Mouse (Mus musculus) thymus, postnatal 25 days (tissue): Measurements from ENCODE around the gene Nptx1.

Experiments used
- DNase-seq: peaks from one replicate; pipeline ENCODE4 v3.0.0; 2022

The Nptx1 gene

DNA sequence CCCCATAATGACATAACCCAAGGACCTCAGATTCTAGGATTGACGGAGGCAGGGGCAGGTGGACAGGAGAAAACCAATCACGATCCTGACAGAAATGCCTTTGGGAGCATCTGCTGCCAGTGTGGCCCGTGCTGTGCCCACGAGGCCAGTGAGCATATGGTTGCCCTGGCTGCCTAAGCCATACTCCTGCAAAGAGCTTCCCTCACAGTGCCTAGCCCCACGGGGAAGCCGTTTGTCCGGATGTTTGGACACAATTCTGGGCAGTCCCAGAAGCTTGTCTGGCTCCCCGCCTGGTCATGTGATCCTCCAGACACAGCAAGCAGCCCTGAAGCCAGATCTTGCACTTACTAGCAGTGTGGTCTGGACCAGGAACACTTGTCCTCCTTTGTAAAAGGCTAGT is 24.8 kb downstream of the Nptx1 start:
- DNase-seq = no peak

DNA sequence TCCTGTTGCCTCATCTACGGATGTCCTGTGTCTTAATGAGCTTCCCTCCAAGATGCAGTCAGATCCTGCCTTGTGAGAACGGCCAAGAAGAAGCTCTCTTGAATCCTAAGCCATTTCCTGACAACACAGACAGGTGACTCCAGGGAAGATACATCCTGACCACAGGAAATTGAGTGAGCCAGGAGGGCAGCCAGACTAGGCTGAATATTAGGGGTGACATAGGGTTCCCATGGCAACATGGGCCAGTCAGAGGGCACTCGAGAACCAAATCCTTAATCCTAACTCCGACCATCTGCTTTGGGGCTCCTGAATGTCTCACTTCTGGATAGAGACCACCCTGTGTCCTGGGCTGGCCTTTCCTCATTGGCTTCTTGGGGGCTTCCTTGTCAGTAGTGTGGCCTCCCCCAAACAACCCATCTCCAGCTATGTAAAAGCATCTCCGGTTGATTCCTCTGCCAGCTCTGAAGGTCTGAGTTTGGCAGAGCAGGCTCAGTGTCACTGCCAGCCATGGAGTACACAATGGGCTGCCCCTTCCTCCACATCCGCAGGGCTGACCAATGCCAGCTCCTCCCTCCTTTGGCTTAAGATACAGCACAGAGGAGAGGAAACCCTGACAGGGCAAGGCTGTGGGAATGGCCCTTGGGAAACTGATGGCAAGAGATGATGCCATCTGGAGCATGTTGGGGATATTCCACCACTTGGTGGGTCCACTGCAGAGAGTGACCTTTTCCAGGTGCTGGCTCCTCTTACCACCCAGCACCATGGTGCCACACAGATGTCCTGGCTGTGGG is 25.4 kb downstream of the Nptx1 start:
- DNase-seq = no peak

DNA sequence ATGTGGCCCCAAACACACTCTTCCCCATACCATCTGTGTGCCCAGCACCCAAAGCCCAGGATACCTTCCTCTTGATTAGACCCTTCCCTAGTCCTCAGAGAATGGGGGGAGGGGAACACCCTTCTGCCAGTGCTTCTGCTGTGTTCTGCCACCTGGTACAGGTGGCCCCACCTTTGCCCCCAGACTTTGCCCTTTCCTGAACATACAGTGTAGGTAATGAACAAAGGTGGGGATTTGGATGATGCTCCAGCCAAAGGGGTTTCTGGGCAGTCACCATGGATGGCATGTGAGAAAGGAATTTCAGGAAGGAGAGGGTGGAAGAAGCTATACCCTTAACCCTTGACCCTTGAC is 26.9 kb downstream of the Nptx1 start:
- no peak for DNase-seq

DNA sequence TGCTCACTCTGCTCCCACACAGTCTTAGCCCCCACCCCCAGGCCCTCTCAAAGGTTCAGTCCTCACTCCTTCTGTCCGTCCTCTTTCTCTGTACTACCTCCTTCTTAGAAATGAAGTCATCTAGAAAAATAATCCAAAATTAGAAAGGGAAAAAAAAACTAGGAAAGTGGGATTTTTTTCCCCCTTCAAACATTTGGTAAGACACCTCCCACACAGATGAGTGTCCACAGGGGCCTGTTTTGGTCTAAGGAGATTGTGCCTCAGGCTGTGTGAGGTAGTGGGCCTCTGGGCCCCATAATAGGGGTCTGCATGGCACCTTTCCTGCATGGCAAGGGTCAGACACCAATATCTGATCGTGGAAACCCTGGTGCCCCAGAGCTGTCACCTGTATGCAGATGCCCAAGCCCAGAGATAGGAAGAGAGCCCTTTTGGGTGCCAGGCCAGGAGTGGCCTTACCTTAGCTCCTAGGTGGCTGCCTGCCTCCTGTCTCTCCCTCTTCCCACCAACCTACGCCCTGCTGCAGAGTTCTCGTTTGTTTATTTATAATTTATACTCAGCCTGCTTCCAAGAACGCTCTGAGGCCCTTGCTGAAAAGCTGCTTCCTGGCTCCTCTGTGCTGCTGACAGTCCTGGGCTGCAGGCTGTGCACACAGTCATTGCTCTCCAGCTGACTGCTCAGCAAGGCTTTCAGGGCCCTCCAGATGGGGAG is 27.4 kb downstream of the Nptx1 start:
- DNase-seq = no peak

DNA sequence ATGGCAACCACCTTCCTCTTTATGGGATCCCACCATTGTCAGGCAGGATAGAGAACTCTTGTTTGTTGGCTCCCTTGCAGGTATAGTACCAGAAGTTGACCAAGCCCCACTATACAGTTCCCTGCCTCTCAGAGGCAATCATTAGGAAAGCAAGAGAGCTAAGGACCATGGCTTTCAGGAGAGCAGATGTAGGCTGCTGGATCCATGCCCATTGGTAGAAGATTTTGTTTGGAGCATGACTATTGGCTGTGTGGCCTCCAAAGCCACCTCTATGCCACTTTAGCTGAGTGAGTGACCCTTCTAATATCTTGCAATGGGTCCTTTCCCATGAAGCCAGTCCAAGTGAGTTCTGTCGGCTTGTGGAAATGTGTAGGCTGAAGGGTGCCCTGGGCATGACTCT is 28.2 kb downstream of the Nptx1 start:
- no peak for DNase-seq

DNA sequence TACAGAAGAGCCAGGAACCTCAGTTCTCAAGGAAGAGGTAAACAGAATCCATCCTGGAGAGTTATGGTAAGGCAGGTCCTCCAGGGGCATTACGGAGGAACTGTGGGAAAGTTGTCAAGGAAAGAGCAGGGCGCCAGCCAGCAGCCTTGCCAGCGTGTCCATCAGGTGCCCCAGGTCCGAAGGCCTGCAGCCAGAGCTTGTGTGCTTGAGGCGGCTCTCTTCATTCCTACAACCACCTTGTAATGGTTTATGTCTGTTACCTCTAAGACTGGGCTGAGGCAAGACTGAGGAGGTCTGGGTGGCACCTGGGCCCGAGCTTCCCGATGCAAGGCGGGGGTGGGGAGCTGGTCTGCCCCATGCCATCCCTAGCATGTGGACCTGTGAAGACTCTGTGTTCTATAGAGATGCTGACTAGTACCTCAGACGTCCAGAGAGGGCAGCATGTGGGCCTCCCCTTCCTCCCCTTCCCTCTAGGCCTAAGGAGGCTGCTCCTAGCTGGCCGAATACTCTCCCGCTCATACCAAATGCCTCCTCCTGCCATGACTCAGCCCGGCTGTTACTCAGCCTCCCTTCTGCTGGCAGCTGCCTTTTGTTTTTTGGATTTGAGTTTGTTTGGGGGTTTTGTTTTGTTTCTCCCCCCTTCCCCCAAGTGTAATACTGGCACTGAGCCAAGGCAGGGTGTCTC is 30.7 kb downstream of the Nptx1 start:
- no peak for DNase-seq

DNA sequence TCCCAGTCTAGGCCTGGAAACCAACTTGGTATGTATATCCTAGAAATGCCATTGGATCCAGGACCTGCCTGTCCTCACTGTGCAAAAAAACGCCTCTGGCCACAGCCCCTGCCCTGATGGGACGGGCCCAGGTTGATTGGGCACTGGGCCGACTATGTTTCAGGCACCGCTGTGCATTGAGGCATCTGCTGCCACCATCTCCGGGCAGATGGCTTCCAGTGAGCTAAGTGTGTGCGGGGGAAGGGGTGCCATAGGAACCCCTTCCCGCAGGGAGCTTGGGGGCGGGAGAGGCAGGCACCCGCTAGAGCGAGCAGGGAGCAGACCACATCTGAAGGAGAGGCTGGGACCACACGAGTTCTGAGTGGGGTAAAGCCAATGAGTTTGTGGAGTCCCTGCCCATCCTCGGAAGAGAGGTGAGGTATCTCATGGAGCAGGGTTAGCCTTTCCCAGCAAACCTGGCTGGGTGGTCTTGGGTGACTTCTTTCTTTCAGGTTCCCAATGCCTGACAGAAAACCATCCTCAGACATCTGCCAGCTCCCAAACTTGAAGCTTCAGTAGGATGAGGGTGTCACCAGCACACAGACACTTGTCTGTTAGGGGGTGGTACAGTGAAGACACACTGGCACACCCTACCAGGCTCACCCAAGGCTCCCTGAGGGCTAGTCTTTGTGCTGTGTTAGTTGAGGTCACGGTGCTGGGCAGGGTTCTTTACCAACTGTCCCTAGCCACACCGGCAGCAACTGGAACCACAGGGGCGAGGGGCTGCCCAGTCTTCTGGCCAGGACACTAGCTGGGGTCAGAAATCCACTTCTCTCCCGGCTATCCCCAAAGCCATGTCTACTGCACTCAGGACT is 31.5 kb downstream of the Nptx1 start:
- DNase-seq = no peak

DNA sequence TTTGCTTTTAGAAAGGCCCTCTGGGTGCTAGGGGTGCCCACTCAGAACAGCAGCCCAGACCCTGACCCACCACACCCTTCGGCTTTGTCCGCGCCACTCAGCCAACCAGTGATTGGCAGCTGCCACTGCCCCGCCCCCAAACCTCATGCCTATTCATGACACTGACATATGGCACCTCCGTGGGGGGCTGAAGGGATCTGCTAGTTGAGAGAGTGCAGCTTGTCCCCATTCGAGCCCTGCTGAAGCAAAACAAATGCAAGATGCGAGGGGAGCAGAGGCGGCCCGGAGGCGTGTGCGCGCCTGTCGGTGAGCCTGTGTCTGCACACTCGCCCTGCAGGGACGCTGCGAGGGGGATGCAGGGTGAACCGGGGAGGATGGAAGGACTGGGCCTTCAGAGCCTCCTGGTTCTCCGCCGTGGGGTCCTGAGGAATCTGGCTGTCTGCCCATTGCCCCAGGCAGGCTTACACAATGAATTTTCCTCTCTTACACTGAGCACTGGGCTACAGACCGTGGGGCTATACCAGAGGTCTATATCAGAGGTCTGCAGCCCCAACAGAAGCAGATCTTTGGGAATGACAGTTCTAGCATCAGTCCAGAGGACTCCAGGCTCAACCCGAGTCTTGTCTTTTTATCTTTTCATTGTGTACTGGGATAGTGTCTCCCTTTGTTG is 32.5 kb downstream of the Nptx1 start:
- no peak for DNase-seq

DNA sequence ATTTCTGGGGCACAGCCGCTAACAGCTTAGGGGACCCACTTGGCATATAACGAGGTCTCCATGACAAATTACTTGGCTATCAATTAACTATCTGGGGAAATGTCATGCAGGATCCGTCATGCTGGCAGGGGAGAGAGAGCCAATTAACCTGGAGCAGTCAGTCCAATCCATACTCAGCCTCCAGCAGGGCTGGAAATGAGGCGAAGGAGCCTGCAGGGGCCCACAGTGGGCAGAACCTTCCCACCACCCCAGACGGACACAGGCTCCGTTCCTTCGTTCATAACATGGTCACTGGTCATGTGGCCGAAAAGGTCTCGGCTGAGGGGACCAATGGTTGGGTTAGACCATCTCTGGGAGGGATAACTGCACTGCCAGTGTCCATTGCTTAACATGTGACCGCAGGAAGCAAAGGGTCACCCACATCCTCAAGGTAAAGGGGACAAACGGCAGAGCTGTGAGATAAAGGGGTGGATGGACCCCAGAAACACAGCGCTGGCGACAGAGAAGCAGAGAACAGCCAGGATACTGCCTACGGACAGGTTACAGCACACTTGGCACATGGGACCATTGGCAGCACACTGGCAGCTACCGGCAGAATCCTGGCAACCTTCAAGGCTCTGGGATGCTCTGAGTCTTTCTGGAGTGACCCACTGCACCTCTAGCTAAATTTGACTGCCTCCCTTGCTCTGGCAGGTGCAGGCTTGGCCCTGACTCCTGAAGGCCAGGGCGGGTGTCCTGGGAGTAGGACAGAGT is 33.3 kb downstream of the Nptx1 start:
- DNase-seq = no peak

DNA sequence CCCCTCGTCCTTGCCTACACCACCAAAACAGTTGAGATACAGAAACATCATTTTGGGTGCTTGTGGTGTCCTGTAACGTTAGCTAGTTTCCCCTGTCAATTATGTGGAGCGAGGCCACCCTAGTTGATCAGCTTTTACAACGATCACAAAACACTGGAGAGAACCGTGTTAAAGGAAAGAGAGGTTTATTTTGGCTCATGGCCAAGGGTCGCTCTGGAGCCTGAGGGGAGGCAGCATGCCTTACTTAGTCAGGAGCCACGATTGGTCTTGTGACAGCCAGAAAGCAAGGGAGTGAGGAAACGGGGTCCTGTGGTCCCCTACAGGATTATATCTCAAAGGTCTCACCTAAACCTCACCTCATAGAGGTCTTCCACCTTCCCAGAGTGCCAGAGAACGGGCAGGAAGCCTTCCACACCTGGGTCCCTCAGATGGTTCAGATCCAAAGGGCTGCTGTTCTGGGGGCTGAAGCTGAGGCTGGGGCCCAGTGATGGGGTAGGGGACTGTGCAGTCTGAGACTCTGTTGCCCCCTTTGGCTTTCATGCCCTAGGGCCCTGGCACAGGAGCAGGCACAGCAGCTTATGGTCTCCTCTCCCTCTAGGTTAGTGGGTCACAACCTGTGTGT is 34.4 kb downstream of the Nptx1 start:
- no peak for DNase-seq

DNA sequence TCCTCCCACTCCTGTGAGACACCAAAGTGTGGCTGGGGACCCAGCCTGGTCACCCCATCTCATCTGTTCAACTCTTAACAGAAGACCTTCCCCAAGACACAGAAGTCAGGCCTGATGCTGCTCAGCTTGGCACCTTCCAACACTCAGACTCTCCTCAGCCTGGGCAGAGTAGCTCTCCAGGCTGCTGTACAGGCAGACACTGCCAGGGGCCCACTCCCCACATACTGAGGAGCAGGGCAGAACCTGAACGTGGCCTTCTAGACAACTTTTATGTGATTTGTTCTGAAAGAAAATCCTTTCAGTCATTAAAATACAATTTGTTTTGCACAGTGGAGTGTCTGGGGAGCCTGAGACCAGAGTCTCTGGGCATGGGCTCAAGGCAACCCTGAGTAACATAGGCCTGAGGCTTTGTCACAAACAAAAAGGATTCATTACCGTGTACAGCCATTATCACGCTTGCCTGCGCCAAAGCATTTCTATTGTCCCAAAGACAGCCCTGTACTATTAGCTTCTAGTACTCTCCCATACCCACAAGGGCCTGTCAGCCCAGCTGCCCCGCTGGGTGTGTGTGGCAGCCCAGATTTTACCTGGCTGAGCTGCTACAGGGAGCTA is 38.3 kb downstream of the Nptx1 start:
- DNase-seq = no peak

DNA sequence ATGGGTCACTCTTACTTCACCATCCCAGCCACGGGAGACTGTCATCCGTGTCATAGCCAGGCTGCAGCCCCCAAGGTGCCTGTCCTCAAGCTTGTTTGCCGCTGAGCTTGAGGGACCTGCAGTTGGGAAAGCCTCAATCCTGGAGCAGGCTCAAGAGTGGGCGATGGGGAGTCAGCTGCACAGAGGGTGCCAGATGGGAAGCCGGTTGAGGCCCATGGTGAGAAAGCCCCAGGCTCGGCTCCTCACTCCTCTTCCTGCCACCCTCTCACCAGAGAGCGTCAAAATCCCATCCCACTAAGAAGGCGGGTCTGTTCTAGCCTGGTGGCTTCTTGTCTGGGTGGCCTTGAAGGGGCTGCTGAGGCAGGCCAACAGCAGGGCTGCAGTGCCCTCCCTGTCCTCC is 39.8 kb downstream of the Nptx1 start:
- no peak for DNase-seq

DNA sequence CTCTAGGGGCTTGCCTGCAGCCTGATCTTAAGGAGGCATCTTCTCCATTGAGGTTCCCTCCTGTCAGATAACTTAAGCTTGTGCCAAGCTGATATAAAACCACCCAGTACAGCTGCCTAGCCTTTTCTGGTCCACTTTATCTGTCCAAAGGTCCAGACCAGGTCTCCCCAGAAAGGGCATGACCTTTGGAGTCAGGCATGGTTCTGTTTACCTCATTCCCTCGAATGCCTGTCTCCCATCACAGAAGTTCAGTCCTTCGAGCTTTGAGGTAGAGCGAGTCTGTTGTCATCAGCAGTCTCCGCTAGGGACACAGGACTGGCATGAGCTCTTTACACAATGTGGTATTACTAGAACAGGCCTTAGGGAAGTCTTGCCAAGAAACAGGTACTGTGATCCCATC is 41.2 kb downstream of the Nptx1 start:
- no peak for DNase-seq

DNA sequence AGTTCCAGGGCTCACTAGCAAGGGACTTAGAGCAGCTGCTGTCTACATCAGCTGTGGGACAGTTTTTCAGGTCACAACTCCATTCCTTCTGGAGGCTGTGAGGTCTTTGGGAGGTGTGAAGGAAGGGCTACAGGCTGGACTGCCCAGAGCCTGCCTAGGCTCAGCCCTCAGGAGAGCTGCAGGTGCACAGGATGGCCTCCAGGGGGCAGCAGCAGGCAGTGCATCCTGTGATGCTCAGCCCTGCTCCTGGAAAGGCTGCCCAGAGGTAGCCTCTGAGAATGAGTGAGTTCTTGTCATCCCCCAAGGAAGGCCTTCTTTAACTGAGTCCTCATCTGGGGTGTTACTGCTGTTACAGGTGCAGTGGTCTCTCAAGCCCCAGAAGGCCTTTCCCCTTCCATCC is 43.9 kb downstream of the Nptx1 start:
- DNase-seq = peak; percentile 63

DNA sequence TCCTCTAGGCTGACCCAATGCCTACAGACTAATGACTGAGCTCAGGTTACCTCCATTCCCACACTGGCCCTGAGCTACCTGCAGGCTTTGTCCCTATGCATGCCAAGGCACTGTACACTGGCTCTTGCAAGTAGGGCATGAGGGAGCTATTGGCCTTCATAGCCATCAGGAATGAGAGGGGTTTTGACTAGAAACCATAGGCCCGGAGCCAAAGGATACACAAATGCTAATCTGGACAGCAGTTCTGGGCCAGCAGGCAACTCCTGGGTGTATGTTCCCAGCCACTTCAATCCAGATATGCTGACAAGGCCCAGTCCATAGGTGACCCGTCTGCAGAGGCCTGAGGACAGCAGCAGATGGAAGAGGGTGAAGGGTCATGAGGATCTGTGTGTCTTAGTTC is 47.5 kb downstream of the Nptx1 start:
- no peak for DNase-seq

DNA sequence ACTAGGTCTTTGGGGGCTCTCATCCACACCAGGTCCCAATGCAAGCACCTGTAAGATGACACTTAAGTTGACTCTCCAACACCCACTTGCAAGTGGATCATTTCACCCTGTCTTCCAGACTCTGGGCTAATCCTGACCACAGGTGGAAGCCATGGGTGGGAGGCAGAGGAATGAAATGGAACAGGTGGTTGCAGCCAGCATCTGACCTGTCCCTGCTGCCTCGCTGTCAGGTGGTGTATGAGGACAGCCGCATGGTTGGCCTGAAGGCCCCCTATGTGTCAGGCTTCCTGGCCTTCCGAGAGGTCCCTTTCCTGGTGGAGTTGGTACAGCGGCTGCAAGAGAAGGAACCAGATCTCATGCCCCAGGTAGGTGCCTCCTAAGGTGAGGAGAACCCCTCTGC is 48.3 kb downstream of the Nptx1 start:
- DNase-seq = no peak

DNA sequence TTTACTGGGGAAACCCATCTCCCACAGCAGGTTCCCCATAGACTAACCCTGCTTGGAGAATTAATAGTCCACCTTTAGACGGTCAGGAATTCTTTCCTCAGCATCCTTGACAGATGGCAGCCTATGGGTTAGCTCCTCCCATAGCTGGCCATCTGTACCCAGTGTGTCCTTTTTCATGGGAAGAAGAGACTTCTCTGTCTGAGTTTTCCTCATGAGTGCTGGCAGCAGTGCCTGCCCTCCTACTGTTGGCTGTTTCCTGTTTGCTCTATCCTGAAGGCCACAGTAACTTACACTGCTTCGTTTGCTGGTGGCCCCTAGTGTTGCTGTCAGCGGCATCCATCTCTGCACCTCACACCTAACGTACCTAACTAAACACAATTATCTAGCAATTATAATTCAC is 50.1 kb downstream of the Nptx1 start:
- DNase-seq = no peak

DNA sequence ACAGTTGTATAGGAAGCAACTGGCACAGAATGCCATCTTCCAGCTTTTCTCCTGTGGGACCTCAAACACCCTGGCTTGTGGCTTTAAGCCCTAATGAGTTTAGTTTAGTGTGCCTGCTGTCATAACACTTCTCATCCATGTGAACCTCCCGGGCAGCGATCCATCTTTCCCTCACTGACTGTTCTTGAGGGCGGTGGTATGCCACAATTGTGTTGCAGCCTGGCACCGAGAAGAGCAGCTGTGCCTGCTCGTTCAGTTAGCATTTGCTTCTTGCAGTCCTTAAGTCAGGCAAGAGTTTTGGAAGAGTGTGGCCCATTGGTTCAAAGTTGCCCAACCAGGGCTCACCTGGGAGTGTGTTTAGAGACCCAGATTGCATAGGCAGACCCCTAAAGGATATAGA is 51.4 kb downstream of the Nptx1 start:
- no peak for DNase-seq

DNA sequence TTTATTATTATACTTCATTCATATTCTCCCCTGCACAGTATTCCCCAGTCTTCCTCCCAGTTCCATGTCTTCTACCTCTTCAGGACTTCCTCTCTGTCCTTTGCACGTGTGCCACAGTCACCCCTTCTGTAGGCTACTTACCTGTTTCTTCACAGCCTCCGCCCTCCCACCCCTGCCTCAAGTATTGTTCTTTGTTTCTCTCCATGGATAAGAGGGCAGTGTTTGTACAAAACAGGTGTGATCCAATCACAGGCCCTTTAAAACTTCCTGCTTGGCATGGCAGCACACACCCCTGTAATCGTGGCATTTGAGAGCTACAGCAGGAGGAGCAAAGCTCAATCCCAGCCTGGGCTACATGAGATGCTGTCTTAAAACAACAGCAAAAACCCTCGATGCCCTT is 54.0 kb downstream of the Nptx1 start:
- DNase-seq = no peak

DNA sequence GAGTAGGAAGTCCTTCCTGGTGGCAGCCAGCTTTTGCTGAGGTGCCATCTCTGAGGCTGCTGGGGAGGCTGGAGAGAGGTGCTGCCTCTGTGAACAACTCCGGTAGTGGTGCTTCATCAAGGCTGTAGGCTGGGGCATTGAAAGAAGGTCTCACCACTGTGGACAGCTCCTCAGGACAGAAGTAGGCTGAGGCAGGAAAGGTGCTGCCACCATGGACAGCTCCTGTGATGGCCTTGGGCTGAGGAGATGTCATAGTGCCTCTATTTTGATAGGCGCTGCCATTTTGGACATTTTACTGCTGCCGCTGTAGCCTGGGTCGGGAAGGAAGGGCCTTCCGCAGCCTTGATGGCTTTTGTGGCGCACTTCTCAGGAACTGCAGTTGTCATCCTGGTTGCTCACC is 54.7 kb downstream of the Nptx1 start:
- DNase-seq = no peak

DNA sequence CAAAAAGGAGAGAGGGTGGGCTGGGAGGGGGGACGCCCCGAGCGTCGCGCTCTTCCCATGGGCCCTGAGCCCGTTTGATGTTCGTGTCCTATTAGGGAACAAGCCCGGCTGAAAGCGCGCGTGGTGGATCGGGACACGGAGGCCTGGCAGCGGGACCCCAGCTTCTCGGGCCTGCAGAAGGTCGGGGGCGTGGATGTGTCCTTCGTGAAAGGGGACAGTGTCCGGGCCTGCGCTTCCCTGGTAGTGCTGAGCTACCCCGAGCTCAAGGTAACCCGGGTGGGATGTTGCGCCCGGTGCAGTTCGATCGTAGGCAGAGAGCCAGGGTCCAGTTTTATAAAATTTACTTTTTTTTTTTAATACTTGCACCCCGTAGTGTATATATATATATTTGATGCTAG is 55.9 kb downstream of the Nptx1 start:
- DNase-seq = no peak
